Mouse (Mus musculus): ENCODE measurements around the gene Man2a1.

- TF ChIP-seq CTCF (IDR thresholded peaks at IDR 0.05), result no peak
- TF ChIP-seq EP300 (IDR thresholded peaks at IDR 0.05; ENCODE audit: insufficient read depth, low read depth, low read length), result no peak
- no peak for TF ChIP-seq POLR2A (IDR thresholded peaks at IDR 0.05; ENCODE audit: insufficient read depth, low read depth, low read length)
These were observed 192.1 kb downstream of the Man2a1 start for GRCm38 (mm10) chr17:64792623-64793022.

Data from heart, adult 2 months (tissue).